Mouse (Mus musculus) forebrain, embryonic 14.5 days (tissue): Measurements from ENCODE around the gene Vgll4. TPM values are rescaled to one million over a fixed set of nuclear protein-coding genes. Genes with fewer than 3 reads are reported as not detected.

Source experiments
- ATAC-seq: fragments of 200-750 bp; cut with Nextera tagmentation; 2 replicates; pipeline ENCODE4 v1.8.0; 2017; ENCODE audit warnings: mild to moderate bottlenecking, moderate library complexity
- DNase-seq: peaks from one replicate; pipeline ENCODE4 v3.0.0-alpha.2; 2015; ENCODE audit warnings: low spot score
- H3K27ac ChIP-seq: fragments of 300-500 bp; sonication (generic); 2 replicates; pipeline ENCODE4 v1.5.1; 2014; ENCODE audit warnings: low read depth, mild to moderate bottlenecking, control low read depth, low read length, moderate library complexity
- H3K27me3 ChIP-seq: fragments of 300-500 bp; sonication (generic); replicated peaks from 2 replicates; pipeline ENCODE4 v1.6.1; 2014; ENCODE audit warnings: low read length, control low read depth, mixed read lengths; ENCODE audit not compliant: control insufficient read depth, insufficient read depth
- H3K36me3 ChIP-seq: fragments of 300-500 bp; sonication (generic); 2 replicates; pipeline ENCODE4 v1.6.1; 2014; ENCODE audit warnings: low read length, control low read depth; ENCODE audit not compliant: control insufficient read depth, insufficient read depth
- H3K4me1 ChIP-seq: fragments of 300-500 bp; sonication (generic); 2 replicates; pipeline ENCODE4 v1.6.1; 2014; ENCODE audit warnings: antibody characterized with exemption, low read length, control low read depth; ENCODE audit not compliant: control insufficient read depth, insufficient read depth
- H3K4me2 ChIP-seq: fragments of 300-500 bp; sonication (generic); 2 replicates; pipeline ENCODE4 v1.6.1; 2014; ENCODE audit warnings: mild to moderate bottlenecking, control low read depth, low read length
- H3K4me3 ChIP-seq: fragments of 300-500 bp; sonication (generic); 2 replicates; pipeline ENCODE4 v1.5.1; 2014; ENCODE audit warnings: low read depth, low read length, control low read depth
- H3K9ac ChIP-seq: fragments of 300-500 bp; sonication (generic); 2 replicates; pipeline ENCODE4 v1.6.1; 2014; ENCODE audit warnings: mild to moderate bottlenecking, low read length, control low read depth, moderate library complexity
- H3K9me3 ChIP-seq: fragments of 300-500 bp; sonication (generic); replicated peaks from 2 replicates; pipeline ENCODE4 v1.6.1; 2016; ENCODE audit warnings: low read length, control low read depth, mixed read lengths; ENCODE audit not compliant: control insufficient read depth
- WGBS: fragments of 180-500 bp; shearing (Covaris S2); extraction: QIAGEN DNeasy Blood & Tissue Kit; methylation state at CpG from one replicate; pipeline ENCODE4 v1.1.7; 2014; 5-methylcytosine and 5-hydroxymethylcytosine counted together
- polyA plus RNA-seq: library from polyadenylated mRNA; unstranded; fragments of >200 nt; fragmentation: Nextera tagmentation; extraction: Ambion mirVana; gene quantifications from 2 replicates; pipeline ENCODE4 v1.2.1, GENCODE M21; 2014

Vgll4 gene
- polyA plus RNA-seq, 1 experiment from 2014 or later = 44.9 TPM

DNA sequence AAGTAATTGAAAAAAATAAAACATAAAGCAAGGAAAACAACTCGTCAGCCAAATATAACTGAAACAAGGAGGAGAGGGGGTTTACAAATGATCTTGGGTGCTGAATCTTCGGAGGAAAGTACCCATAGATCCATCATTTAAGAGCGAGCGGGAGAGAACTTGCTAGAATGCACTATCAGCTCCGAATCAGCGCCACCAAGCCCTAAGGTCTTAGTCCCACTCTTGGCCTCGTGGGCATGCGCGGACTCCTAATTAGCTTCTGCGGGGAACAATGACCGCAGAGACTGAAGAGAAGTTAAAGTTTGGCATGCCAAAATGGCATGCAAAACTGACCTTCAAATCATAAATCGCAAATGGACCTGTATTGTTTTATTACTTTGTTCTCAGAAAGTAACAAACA, 2.2 kb downstream of the Vgll4 start:
- 33% methylated on average over 12 of the region's 12 CpGs for WGBS
- peak overlapping the region; percentile 66 for H3K4me3 ChIP-seq
- no peaks in the 10 kb centered on the region for H3K36me3 ChIP-seq
- H3K4me1 ChIP-seq = no peaks in the 10 kb centered on the region
- DNase-seq (peak; percentile 34), ATAC-seq (no peak)
- H3K27ac ChIP-seq = no peak overlapping the region
- peak overlapping the region; percentile 100; the same call in 1 of the 2 replicates for H3K4me2 ChIP-seq
- H3K9me3 ChIP-seq = no peaks in the 10 kb centered on the region
- peaks cover 17% of the 10 kb centered on the region for H3K27me3 ChIP-seq
- no peak overlapping the region for H3K9ac ChIP-seq

DNA sequence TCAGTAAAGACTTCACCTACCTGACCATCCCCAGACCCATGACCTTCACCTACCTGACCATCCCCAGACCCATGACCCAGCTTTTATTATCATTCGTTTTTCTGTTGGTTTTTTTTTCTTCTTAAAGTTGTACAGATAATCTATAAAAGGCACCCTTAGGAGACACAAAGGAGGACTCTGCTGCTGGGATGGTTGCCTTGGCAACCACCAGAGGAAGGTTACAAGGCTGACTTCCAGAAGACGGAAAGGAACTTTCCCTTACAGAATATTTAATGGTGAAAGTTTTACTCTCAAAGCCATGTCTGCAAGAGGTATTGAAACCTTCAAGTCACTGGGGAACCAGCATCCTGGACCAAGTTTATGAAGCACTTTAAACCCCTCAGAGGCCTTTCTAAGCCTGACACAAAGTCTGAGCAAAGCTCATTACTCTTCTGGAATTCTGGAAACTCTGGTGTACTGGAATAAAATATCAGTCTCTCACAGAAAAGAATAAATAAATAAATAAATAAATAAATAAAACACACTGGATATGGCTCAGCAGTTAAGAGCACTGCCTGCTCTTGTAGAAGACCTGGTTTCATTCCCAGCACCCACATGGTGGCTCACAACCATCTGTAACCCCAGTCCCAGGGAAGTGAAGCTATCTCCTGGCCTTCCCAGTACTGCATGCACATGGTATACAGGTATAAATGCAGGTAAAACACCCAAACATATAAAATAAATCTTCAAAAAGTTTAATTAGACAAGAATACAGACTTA, 3.2 kb downstream of the Vgll4 start:
- H3K27me3 ChIP-seq = peaks cover 17% of the 10 kb centered on the region
- 44% methylated on average over 2 of the region's 2 CpGs for WGBS

DNA sequence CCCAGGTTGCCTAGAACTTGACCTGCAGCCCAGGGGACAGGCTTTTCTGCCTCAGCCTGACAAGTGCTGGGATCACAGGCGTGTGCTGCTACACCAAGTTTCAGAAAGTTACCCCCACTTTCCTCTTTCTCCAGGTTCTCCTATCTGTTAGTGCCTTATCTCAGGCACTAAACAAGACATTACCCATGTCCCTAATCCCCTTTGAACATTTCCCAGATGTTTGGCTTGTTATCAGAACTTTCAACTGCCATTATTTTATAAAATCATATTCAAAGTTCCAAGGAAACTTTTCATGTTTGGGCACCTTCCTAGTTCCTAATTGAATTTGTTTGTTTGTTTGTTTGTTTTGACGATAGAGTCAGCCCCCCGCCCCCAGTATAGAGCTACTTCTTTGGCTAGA, 4.0 kb downstream of the Vgll4 start:
- no peaks in the 10 kb centered on the region for H3K4me1 ChIP-seq
- H3K27ac ChIP-seq = no peak overlapping the region
- H3K27me3 ChIP-seq = peaks cover 17% of the 10 kb centered on the region
- WGBS = 79% methylated on average over 3 of the region's 3 CpGs
- ATAC-seq (no peak), DNase-seq (no peak)
- H3K4me3 ChIP-seq = no peak overlapping the region
- no peaks in the 10 kb centered on the region for H3K36me3 ChIP-seq
- H3K9me3 ChIP-seq = no peaks in the 10 kb centered on the region
- H3K9ac ChIP-seq = no peak overlapping the region
- H3K4me2 ChIP-seq = no peak overlapping the region

More for the DNA sequence above, 3.2 kb downstream of the Vgll4 start:
- no peak overlapping the region for H3K4me3 ChIP-seq
- no peak overlapping the region for H3K27ac ChIP-seq
- no peak overlapping the region for H3K4me2 ChIP-seq
- H3K36me3 ChIP-seq = no peaks in the 10 kb centered on the region
- DNase-seq (no peak), ATAC-seq (no peak)
- no peaks in the 10 kb centered on the region for H3K4me1 ChIP-seq
- no peak overlapping the region for H3K9ac ChIP-seq
- H3K9me3 ChIP-seq = no peaks in the 10 kb centered on the region

DNA sequence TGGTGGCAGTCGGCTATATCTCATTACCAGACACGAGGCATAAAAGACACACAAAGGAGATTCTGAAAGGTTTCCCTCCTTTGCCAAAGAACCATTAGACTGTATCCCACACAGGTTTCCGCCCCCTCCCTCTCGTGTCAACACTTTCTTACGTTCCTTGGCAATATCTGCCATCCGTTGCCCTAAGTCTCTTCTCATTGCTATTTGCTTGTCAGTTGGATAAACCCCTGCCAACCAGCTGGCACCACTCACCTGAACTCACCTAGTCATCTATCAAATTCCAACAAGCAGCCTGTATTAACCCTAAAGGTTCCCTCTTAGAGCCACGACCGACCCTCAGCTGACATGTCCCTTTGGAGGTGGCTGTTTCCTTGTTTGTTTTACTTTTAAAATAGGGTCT, 4.4 kb downstream of the Vgll4 start:
- H3K36me3 ChIP-seq = no peaks in the 10 kb centered on the region
- no peak overlapping the region for H3K27ac ChIP-seq
- no peak for ATAC-seq
- peaks cover 14% of the 10 kb centered on the region for H3K27me3 ChIP-seq
- H3K4me3 ChIP-seq = no peak overlapping the region
- H3K4me1 ChIP-seq = no peaks in the 10 kb centered on the region
- no peak overlapping the region for H3K4me2 ChIP-seq
- H3K9me3 ChIP-seq = no peaks in the 10 kb centered on the region
- no peak for DNase-seq
- 65% methylated on average over 8 of the region's 8 CpGs for WGBS
- H3K9ac ChIP-seq = no peak overlapping the region

DNA sequence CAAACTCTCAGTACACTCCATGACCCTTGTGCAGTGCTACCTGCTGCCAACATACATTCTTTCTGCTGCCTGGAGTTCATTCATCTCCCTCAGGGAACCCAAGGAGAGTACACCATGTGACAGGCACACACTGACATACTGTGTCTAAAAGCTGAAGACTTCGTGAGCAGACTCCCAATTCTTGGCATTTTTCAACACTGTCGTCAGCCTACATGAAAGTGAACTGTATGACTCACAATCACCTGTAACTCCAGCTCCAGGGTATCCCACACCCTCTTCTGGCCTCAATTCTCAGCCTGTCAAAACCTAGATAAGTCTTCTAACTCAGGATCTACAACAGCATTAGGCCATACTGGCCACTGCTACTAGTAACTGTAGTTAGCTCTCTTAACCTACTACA, 5.6 kb downstream of the Vgll4 start:
- Histone ChIP-seq H3K4me2 (no peak overlapping the region), H3K9me3 (no peaks in the 10 kb centered on the region), H3K4me3 (no peak overlapping the region), H3K27ac (no peak overlapping the region), H3K9ac (no peak overlapping the region), H3K4me1 (no peaks in the 10 kb centered on the region), H3K27me3 (peaks cover 13% of the 10 kb centered on the region; the same call in 1 of the 2 replicates), H3K36me3 (no peaks in the 10 kb centered on the region)
- no peak for ATAC-seq
- DNase-seq = no peak
- 90% methylated on average over 2 of the region's 2 CpGs for WGBS

DNA sequence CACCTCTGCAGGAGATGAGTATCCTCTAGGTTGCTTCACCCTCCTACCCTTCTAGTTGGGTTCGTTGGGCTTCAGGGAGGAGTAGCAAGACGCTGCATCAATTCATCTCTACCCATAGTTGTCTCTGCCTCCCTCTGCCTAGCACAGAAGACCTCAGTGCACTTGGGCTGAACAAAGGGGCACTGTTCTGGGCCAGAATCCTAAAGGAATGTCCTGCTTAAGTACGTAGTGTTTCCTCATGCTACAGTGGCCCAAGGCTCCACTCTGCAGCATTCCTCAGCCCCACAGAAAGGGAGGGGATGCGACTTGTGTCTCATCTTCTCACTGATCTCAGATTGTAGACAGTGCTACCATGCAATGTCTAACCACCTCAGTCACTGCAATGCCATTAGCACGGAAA, 6.2 kb downstream of the Vgll4 start:
- 66% methylated on average over 5 of the region's 5 CpGs for WGBS

DNA sequence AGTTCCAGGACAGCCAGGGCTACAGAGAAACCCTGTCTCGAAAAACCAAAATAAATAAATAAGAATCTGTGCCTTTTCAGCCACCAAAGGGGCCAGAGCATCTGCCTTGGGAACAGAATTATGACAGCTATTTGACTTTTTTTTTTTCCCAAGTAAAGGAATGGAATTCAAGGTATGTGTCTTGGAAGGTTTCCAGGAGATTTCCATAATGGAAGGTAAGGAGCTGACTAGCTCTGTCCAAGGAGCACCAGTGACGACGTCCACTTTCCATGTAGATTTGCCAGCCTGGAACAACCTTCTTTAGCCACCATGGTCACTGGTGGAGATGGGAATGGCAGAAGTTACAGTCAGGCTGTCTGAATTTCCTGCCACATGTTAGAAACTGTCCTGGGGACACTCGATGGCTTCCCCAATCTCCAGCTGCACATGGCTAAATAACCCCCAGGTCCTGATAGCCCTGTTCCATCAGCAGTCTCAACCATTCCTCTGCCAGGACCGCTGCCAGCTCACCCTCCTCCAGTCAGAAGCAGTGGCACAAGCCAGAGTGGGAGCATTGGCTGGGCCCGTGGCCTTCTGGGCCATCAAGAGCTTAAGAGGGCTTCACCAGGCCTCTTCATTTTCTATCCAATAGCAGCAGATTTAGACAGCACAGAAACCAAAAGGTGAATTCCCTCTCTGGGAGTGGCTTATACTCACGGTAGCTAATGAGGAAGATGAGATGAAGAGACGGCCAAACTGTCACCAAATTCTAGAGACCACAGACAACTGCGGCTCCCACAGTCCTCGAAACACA, 8.3 kb downstream of the Vgll4 start:
- no peak for ATAC-seq
- WGBS = 80% methylated on average over 10 of the region's 10 CpGs

More for the DNA sequence above, 6.2 kb downstream of the Vgll4 start:
- Histone ChIP-seq H3K27me3 (peaks cover 11% of the 10 kb centered on the region; the same call in 1 of the 2 replicates), H3K9ac (no peak overlapping the region), H3K4me3 (no peak overlapping the region), H3K36me3 (no peaks in the 10 kb centered on the region), H3K9me3 (no peaks in the 10 kb centered on the region), H3K4me2 (no peak overlapping the region), H3K4me1 (no peaks in the 10 kb centered on the region), H3K27ac (no peak overlapping the region)
- no peak for ATAC-seq
- no peak for DNase-seq

DNA sequence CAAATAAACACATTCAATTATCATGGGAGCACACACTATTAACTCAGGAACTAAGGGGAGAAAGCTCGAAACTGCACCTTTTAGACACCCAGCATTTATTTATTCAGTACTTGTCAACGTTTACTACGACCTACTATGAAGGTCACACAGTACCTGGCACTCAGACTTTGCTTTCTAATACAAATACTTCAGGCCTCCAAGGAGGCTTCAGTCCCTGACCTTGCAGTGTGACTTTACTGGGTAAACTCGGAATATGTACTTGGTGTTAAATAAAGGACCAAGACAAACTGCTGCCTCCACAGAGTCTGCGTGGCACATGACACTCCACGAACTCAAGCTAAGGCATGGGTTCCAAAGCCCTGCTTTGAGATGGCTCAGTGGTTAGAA, 10.8 kb downstream of the Vgll4 start:
- no peak for DNase-seq
- ATAC-seq = no peak
- no peaks in the 10 kb centered on the region for H3K27me3 ChIP-seq
- 91% methylated on average over 6 of the region's 6 CpGs for WGBS
- H3K4me3 ChIP-seq = no peak overlapping the region
- H3K4me2 ChIP-seq = no peak overlapping the region
- no peaks in the 10 kb centered on the region for H3K36me3 ChIP-seq
- no peak overlapping the region for H3K27ac ChIP-seq
- no peaks in the 10 kb centered on the region for H3K9me3 ChIP-seq
- H3K4me1 ChIP-seq = no peaks in the 10 kb centered on the region
- no peak overlapping the region for H3K9ac ChIP-seq

More for the DNA sequence above, 8.3 kb downstream of the Vgll4 start:
- Histone ChIP-seq H3K4me1 (no peaks in the 10 kb centered on the region), H3K9ac (no peak overlapping the region), H3K27me3 (peaks cover 4% of the 10 kb centered on the region; the same call in 1 of the 2 replicates), H3K4me3 (no peak overlapping the region), H3K9me3 (no peaks in the 10 kb centered on the region), H3K36me3 (no peaks in the 10 kb centered on the region), H3K27ac (no peak overlapping the region), H3K4me2 (no peak overlapping the region)
- no peak for DNase-seq
